Mouse (Mus musculus): ENCODE results near the gene 2310057M21Rik.
A peak's percentile ranks its signal among the peaks of the same experiment; 100 is the strongest.

GRCm38 (mm10) chr7:131362615-131363300 is at the start of gene 2310057M21Rik:
- peak; percentile 84 for TF ChIP-seq MXI1 (IDR thresholded peaks at IDR 0.05; ENCODE audit: low read depth, low read length)
- peak; percentile 47; the same call in 1 of the 2 replicates for TF ChIP-seq USF1 (IDR thresholded peaks at IDR 0.05; ENCODE audit: low read depth, low read length)
- TF ChIP-seq CTCF (IDR thresholded peaks at IDR 0.05 in 2 of 3, conservative IDR thresholded peaks at IDR 0.05 in 1 of 3; ENCODE audit: control insufficient read depth in 1 of 3, insufficient read depth in 1 of 3, low read depth in 2 of 3, low read length in 3 of 3, poor library complexity in 1 of 3, severe bottlenecking in 1 of 3), result no peak
- TF ChIP-seq MAFK (IDR thresholded peaks at IDR 0.05; ENCODE audit: borderline replicate concordance, low read depth, low read length), result no peak
- TF ChIP-seq EP300 (IDR thresholded peaks at IDR 0.05; ENCODE audit: low read depth in 1 of 2, low read length in 2 of 2), result no peak
- TF ChIP-seq ZC3H11A (IDR thresholded peaks at IDR 0.05; ENCODE audit: low read depth, low read length), result no peak
- TF ChIP-seq POLR2A (IDR thresholded peaks at IDR 0.05; ENCODE audit: control insufficient read depth in 1 of 2, insufficient read depth in 1 of 2, low read depth in 1 of 2, low read length in 2 of 2, poor library complexity in 1 of 2), result peak; percentile 72 to 74; a peak in 2 of 4 replicates
- peak; percentile 86 for TF ChIP-seq MAX (IDR thresholded peaks at IDR 0.05; ENCODE audit: low read length)
